Mouse (Mus musculus) macrophage (primary cell): ENCODE data around the gene 1700020D05Rik. TPM values are rescaled to one million over a fixed set of nuclear protein-coding genes. Genes with fewer than 3 reads are reported as not detected.
A peak's percentile ranks its signal among the peaks of the same experiment; 100 is the strongest.

Experiments used
- H3K27ac ChIP-seq: fragments of 350-480 bp; formaldehyde crosslinking; 2 replicates; pipeline ENCODE4 v1.9.0; 2021
- H3K36me3 ChIP-seq: fragments of 350-480 bp; formaldehyde crosslinking; 2 replicates; pipeline ENCODE4 v1.9.0; 2021; ENCODE audit errors: inconsistent target
- H3K4me3 ChIP-seq: fragments of 350-480 bp; formaldehyde crosslinking; 2 replicates; pipeline ENCODE4 v1.9.0; 2021; ENCODE audit errors: inconsistent target
- H3K79me2 ChIP-seq: fragments of 350-480 bp; formaldehyde crosslinking; 2 replicates; pipeline ENCODE4 v1.9.0; 2021; ENCODE audit errors: inconsistent target
- WGBS: methylation state at CpG from one replicate; pipeline ENCODE4 v1.1.7; 2026; ENCODE audit warnings: inconsistent platforms; ENCODE audit not compliant: missing documents; 5-methylcytosine and 5-hydroxymethylcytosine counted together
- polyA plus RNA-seq: library from polyadenylated mRNA; stranded (reverse); fragments of 250-400 nt; gene quantifications from 3 replicates; pipeline ENCODE4 v1.2.4, GENCODE M21; 2018; ENCODE audit warnings: inconsistent platforms
- total RNA-seq, 78 experiments: library from RNA; depleted of rRNA; stranded (reverse); fragments of 250-400 nt; gene quantifications; 1 replicate in 9 of 78; 2 replicates in 24 of 78; 3 replicates in 43 of 78; 4 replicates in 2 of 78; pipeline ENCODE4 v1.2.4; 2018; ENCODE audit warnings: inconsistent platforms in 56 of 78

1700020D05Rik gene
- total RNA-seq (2018; cell fraction: chromatin; rRNA removed), result 100 to 1,000 TPM in 1 of 26 experiments, 10 to 100 TPM in 24, 1 to 10 TPM in 1; 9.2 to 100 (median 36.1) TPM
- total RNA-seq (2018; cell fraction: cytosol; rRNA removed), result 1 to 10 TPM in 6 of 26 experiments, under 1 TPM in 12, not detected in 8; 0.12 to 2.5 (median 0.34) TPM
- total RNA-seq (2018; cell fraction: nucleus; rRNA removed), result 10 to 100 TPM in 17 of 26 experiments, 1 to 10 TPM in 9; 2.6 to 50.5 (median 16.1) TPM
- 0.34 to 1.6 TPM (median 0.91 TPM) in 3 replicates for polyA plus RNA-seq

DNA sequence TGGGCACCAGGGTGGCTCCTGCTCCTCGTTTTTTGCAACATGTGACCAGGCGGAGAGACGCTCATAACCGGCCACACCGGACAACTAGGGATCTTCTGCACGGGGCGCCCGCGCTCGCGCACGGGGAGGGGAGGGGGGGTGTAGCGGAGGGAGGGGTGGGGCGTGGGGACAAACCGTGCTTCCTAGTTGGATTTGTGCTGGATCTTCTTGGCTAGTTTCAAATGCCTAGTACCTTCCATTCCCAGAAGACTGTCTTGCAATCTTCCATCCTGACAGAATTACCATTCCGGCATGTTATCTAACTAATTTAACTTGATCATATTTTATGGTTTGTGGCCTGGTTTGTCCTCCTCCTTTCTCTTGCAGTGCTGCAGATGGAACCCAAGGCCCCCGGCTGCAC lies at the start of gene 1700020D05Rik:
1700020D05Rik (minus strand) TSS at position 101 of the 400 bp plus-strand sequence.
- Histone ChIP-seq H3K27ac (no peak within 1 kb of the TSS), H3K4me3 (no peak within 1 kb of the TSS), H3K79me2 (peaks cover 89% of the 10 kb centered on the region), H3K36me3 (peaks cover 5% of the 10 kb centered on the region; the same call in 1 of the 2 replicates)
- 96% methylated on average over 17 of the region's 17 CpGs for WGBS

GRCm38 (mm10) chr19:5547471-5548056 lies 44.0 kb upstream of the 1700020D05Rik start:
- H3K27ac ChIP-seq, result no peak overlapping the region
- H3K79me2 ChIP-seq, result no peaks in the 10 kb centered on the region
- WGBS, result 84% methylated on average over 4 of the region's 4 CpGs
- H3K36me3 ChIP-seq, result peaks cover 13% of the 10 kb centered on the region
- no peak overlapping the region for H3K4me3 ChIP-seq

DNA sequence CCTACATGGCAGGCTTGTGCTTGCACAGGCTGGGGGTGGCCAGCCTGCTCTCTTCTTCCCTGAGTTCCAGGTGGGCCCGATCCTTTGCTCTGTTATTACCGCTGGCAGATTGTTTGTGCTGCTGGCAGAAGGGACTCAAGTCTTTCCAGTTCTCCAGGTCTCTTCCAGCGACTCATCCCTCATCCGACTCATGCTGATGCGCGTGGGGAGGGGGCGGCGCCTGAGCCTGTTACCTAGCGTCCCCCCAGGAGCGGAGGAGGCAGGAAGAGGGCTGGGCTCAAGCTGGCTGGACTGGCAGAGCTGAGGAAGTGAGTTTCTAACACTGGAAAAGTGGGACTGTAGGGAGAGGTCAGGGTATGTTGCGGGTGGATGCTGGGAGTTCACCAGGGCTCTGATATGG lies 40.4 kb upstream of the 1700020D05Rik start:
- Histone ChIP-seq H3K27ac (no peak overlapping the region), H3K36me3 (no peaks in the 10 kb centered on the region), H3K4me3 (no peak overlapping the region), H3K79me2 (no peaks in the 10 kb centered on the region)
- WGBS, result 94% methylated on average over 8 of the region's 11 CpGs

DNA sequence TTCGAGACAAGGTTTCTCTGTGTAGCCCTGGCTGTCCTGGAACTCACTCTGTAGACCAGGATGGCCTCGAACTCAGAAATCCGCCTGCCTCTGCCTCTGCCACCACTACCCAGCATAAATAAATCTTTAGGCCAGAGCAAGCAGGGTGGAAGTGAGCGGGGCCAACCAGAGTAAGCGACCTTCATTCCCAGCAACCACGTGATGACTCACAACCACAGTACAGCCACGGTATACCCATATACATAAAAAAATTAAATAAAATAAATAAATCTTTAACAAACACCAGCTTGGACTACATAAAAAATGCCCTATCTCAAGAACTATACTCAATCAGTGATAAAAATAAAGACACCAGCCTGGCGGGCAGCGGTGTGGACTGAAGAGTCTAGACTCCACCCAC lies 39.8 kb upstream of the 1700020D05Rik start:
- H3K79me2 ChIP-seq, result no peaks in the 10 kb centered on the region
- WGBS, result 80% methylated on average over 9 of the region's 9 CpGs
- H3K27ac ChIP-seq, result no peak overlapping the region
- no peaks in the 10 kb centered on the region for H3K36me3 ChIP-seq
- no peak overlapping the region for H3K4me3 ChIP-seq

DNA sequence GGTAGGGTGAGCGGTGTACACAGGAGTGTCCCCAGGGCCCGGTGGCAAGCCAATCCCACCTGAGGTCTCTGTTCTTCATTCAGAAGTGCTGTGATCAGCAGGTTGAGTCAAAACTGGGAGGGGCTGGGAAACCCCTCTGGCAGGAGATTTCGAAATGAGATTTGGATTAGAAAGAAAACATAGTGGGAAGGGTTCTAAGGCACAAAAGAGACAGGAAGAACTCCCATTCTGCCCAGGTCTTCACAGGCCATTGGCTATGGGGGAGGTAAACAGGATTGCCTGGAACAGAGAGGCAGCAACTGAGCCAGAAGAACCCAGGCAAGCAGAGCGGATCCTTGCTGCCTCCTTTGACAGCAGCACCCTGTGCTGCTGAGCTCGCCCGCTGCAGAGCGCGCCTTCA lies 35.2 kb upstream of the 1700020D05Rik start:
- Histone ChIP-seq H3K27ac (no peak overlapping the region), H3K79me2 (no peaks in the 10 kb centered on the region), H3K4me3 (no peak overlapping the region), H3K36me3 (no peaks in the 10 kb centered on the region)
- 95% methylated on average over 8 of the region's 8 CpGs for WGBS

DNA sequence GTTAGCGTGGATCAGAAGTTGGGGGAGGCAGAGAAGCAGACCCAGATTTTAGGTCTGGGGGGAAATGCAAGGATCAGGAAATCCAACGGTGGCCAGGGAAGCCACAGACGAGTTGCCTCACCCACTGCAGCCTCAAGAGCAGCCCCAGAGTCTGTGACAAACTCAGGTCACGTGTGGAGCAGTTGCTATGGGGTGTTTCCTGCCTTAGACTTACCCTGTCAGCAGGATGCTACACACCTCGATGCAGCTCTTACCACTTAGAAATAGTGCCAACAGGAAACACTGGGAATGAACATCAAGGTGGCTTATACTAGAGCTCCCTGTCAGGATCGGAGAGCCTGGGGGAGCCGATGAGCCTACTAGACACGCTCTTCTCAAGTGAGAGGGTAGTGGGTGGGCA lies 28.9 kb upstream of the 1700020D05Rik start:
- Histone ChIP-seq H3K4me3 (no peak overlapping the region), H3K36me3 (no peaks in the 10 kb centered on the region), H3K27ac (no peak overlapping the region), H3K79me2 (no peaks in the 10 kb centered on the region)
- WGBS, result 61% methylated on average over 8 of the region's 8 CpGs

GRCm38 (mm10) chr19:5530138-5530524 lies 26.5 kb upstream of the 1700020D05Rik start:
- H3K4me3 ChIP-seq, result no peak overlapping the region
- WGBS, result 90% methylated on average over 7 of the region's 7 CpGs
- no peak overlapping the region for H3K27ac ChIP-seq
- no peaks in the 10 kb centered on the region for H3K36me3 ChIP-seq
- H3K79me2 ChIP-seq, result no peaks in the 10 kb centered on the region

- Histone ChIP-seq H3K4me3 (peak overlapping the region; percentile 8; the same call in 1 of the 2 replicates), H3K79me2 (no peaks in the 10 kb centered on the region), H3K27ac (no peak overlapping the region), H3K36me3 (no peaks in the 10 kb centered on the region)
- whole genome bisulfite sequencing, result 16% methylated on average over 19 of the region's 20 CpGs
Measured at GRCm38 (mm10) chr19:5529325-5530137, 25.9 kb upstream of the 1700020D05Rik start.

DNA sequence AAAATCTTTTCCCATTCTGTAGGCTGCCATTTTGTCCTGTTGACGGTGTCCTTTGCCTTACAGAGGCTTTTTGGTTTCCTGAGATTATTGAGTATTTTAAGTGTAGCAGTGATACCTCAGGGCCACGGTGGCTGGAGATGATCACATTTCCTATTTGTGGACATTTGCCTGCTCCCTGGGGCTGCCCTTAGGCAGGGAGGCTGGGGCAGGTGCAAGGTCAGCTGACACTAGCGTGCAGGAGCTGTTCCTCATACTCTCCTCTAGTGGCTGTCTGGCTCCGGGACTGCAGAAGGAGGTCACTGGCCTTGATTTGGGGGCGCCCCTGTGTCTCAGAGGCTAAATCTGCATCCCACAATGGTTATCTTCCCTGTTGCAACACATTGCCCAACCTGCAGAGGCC lies 21.6 kb upstream of the 1700020D05Rik start:
- Histone ChIP-seq H3K36me3 (no peaks in the 10 kb centered on the region), H3K79me2 (no peaks in the 10 kb centered on the region), H3K27ac (no peak overlapping the region), H3K4me3 (no peak overlapping the region)
- 75% methylated on average over 5 of the region's 5 CpGs for WGBS

DNA sequence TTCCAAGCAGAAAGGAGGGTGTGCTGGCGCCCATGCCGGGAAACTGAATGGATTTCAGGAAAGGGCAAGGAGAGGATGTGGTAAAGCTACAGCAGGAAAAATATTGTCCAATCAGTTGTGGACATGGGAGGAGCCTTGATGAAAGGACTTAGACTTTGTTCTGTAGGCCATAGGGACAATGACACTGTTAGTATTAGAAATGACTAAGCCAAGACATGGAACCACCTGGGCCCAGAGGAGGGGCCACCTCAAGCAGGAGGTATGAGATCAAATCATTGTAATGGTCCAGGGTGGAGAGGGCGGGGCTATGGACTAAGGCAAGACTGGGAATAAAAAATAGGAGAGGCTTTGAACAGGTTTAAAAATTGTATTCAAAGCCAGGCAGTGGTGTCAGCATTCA lies 15.1 kb upstream of the 1700020D05Rik start:
- H3K79me2 ChIP-seq, result no peaks in the 10 kb centered on the region
- no peak overlapping the region for H3K4me3 ChIP-seq
- no peaks in the 10 kb centered on the region for H3K36me3 ChIP-seq
- no peak overlapping the region for H3K27ac ChIP-seq
- 100% methylated on average over 3 of the region's 3 CpGs for WGBS

DNA sequence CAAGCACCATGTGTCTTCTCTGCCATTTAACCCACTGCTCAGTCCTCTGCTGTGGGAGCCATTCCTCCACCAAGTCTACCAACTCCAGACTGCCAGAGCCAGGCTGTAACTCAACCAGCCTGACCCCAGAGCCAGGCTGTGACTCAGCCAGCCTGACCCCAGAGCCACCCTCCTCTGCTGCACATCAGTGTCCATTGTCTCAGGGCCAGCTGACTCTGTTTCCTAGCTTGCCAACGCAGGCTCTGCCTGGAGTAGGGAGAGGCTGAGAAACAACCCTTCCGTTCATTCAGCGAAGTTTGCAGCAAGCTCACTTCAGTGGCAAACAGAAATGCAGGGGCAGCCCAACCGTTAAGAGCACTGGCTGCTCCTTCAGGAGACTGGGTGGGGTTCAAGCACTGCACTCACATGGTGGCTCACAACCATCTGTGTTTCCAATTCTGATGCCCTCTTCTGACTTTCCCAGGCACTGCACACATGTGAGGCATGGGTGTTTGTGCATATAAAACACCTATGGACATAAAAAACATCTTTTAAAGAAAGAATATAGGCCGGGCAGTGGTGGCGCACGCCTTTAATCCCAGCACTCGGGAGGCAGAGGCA lies 13.4 kb upstream of the 1700020D05Rik start:
- peaks cover 2% of the 10 kb centered on the region; the same call in 1 of the 2 replicates for H3K79me2 ChIP-seq
- no peaks in the 10 kb centered on the region for H3K36me3 ChIP-seq
- H3K27ac ChIP-seq, result no peak overlapping the region
- 92% methylated on average over 8 of the region's 8 CpGs for WGBS
- H3K4me3 ChIP-seq, result no peak overlapping the region

DNA sequence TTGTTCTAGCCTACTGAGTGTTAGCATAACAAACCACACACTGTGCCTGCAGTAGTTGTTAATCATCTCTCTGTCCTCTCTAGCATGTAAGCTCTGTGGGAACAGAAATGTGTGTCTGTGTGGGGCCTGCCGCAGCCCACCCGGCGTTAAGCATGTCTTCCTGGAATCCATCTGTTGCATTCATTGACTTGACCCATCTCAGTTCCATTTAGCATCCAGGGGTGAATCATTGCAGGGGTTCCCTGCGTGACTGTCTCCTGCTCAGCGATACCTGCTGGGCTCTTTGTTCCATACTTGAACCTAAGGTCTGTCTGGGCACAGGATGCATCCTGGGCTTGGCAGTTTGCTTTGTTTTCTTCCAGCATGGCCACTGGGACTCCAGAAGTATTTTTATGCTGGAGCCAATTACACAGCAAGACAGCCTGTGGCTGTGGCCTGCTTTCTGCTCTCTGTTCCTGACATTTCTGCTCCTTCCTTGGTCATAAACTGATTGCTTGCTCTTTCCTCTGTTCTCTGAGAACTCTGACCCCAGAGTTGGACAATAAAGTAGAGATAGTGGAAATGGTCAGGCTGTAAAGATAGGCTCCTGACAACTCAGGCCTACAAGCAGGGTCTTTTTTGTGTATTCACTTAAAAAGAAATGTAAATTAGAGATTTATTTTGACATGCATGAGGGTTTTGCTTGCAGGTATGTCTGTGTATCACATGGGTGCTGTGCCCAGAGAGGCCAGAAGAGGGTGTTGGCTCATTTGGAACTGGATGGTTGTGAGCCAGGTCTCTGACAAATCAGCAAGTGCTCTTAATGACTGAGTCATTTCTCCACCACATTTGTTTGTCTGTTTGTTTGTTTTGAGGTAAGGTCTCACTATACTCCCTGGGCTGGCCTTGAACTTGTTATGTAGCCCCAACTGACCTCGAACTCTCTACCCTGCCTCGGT lies 12.5 kb upstream of the 1700020D05Rik start:
- Histone ChIP-seq H3K79me2 (peaks cover 10% of the 10 kb centered on the region), H3K27ac (no peak overlapping the region), H3K36me3 (no peaks in the 10 kb centered on the region), H3K4me3 (no peak overlapping the region)
- WGBS, result 95% methylated on average over 7 of the region's 7 CpGs

DNA sequence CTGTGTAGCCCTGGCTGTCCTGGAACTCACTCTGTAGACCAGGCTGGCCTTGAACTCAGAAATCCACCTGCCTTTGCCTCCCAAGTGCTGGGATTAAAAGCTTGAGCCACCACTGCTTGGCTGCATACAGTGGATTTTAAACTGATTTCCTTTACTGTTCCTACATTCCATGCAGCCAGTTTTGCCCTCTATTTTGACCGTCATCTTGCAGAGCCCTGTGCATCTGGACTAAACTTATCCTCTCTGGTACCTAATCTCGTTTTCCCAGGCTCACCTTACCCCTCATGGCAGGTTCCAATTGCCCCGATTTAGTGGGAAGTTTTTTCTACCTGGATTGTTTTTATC lies 9.4 kb upstream of the 1700020D05Rik start:
- peak overlapping the region; percentile 78 for H3K27ac ChIP-seq
- WGBS, result 47% methylated on average over 3 of the region's 3 CpGs
- H3K4me3 ChIP-seq, result no peak overlapping the region
- no peaks in the 10 kb centered on the region for H3K36me3 ChIP-seq
- H3K79me2 ChIP-seq, result peaks cover 38% of the 10 kb centered on the region
